Mouse (Mus musculus) liver, embryonic 12.5 days (tissue): ENCODE data around the gene Mcf2l. TPM values are rescaled to one million over a fixed set of nuclear protein-coding genes. Genes with fewer than 3 reads are reported as not detected.
A peak's percentile ranks its signal among the peaks of the same experiment; 100 is the strongest.

ENCODE experiments used
- ATAC-seq: fragments of 200-750 bp; cut with Nextera tagmentation; 2 replicates; pipeline ENCODE4 v1.8.0; 2017; ENCODE audit warnings: moderate number of reproducible peaks, mild to moderate bottlenecking, moderate library complexity
- H3K27ac ChIP-seq: fragments of 300-500 bp; sonication (generic); 2 replicates; pipeline ENCODE4 v1.5.1; 2016; ENCODE audit warnings: mild to moderate bottlenecking
- H3K27me3 ChIP-seq: fragments of 300-500 bp; sonication (generic); replicated peaks from 2 replicates; pipeline ENCODE4 v1.6.1; 2016; ENCODE audit warnings: mild to moderate bottlenecking, moderate library complexity
- H3K36me3 ChIP-seq: fragments of 300-500 bp; sonication (generic); 2 replicates; pipeline ENCODE4 v1.6.1; 2016; ENCODE audit warnings: mild to moderate bottlenecking, moderate library complexity
- H3K4me1 ChIP-seq: fragments of 300-500 bp; sonication (generic); 2 replicates; pipeline ENCODE4 v1.6.1; 2016
- H3K4me2 ChIP-seq: fragments of 300-500 bp; sonication (generic); 2 replicates; pipeline ENCODE4 v1.6.1; 2016; ENCODE audit warnings: mild to moderate bottlenecking, moderate library complexity
- H3K4me3 ChIP-seq: fragments of 300-500 bp; sonication (generic); 2 replicates; pipeline ENCODE4 v1.5.1; 2016; ENCODE audit warnings: mild to moderate bottlenecking, moderate library complexity
- H3K9ac ChIP-seq: fragments of 300-500 bp; sonication (generic); 2 replicates; pipeline ENCODE4 v1.6.1; 2016; ENCODE audit warnings: mild to moderate bottlenecking, moderate library complexity
- H3K9me3 ChIP-seq: fragments of 300-500 bp; sonication (generic); replicated peaks from 2 replicates; pipeline ENCODE4 v1.6.1; 2016; ENCODE audit warnings: mild to moderate bottlenecking, moderate library complexity
- WGBS: fragments of 180-500 bp; shearing (Covaris S2); methylation state at CpG from one replicate; pipeline ENCODE4 v1.1.7; 2016; ENCODE audit not compliant: insufficient replicate concordance; 5-methylcytosine and 5-hydroxymethylcytosine counted together
- polyA plus RNA-seq: library from polyadenylated mRNA; unstranded; fragments of >200 nt; fragmentation: Nextera tagmentation; extraction: Ambion mirVana; gene quantifications from 2 replicates; pipeline ENCODE4 v1.2.1, GENCODE M21; 2016

Gene Mcf2l
- polyA plus RNA-seq, 1 experiment from 2014 or later: 2.1 TPM

GRCm38 (mm10) chr8:12877126-12877525 lies 3.5 kb downstream of the Mcf2l start:
- no peak overlapping the region for H3K9ac ChIP-seq
- ATAC-seq: no peak
- no peaks in the 10 kb centered on the region for H3K36me3 ChIP-seq
- WGBS: 55% methylated on average over 6 of the region's 6 CpGs
- H3K4me1 ChIP-seq: peaks cover 13% of the 10 kb centered on the region
- H3K4me2 ChIP-seq: no peak overlapping the region
- H3K27ac ChIP-seq: no peak overlapping the region
- no peak overlapping the region for H3K4me3 ChIP-seq
- peaks cover 65% of the 10 kb centered on the region for H3K27me3 ChIP-seq
- no peaks in the 10 kb centered on the region for H3K9me3 ChIP-seq

- Histone ChIP-seq H3K27me3 (peaks cover 35% of the 10 kb centered on the region), H3K4me2 (no peak overlapping the region), H3K4me1 (peaks cover 8% of the 10 kb centered on the region; the same call in 1 of the 2 replicates), H3K9ac (no peak overlapping the region), H3K36me3 (no peaks in the 10 kb centered on the region), H3K27ac (no peak overlapping the region), H3K9me3 (no peaks in the 10 kb centered on the region), H3K4me3 (no peak overlapping the region)
- 66% methylated on average over 6 of the region's 6 CpGs for WGBS
- ATAC-seq: no peak
Observed at GRCm38 (mm10) chr8:12880163-12880562, 6.6 kb downstream of the Mcf2l start.

GRCm38 (mm10) chr8:12883051-12884004 lies 9.7 kb downstream of the Mcf2l start:
- peaks cover 22% of the 10 kb centered on the region; the same call in 1 of the 2 replicates for H3K27me3 ChIP-seq
- ATAC-seq: peak; percentile 46
- H3K4me3 ChIP-seq: no peak overlapping the region
- H3K36me3 ChIP-seq: no peaks in the 10 kb centered on the region
- H3K4me2 ChIP-seq: no peak overlapping the region
- WGBS: 56% methylated on average over 21 of the region's 21 CpGs
- H3K27ac ChIP-seq: no peak overlapping the region
- no peaks in the 10 kb centered on the region for H3K9me3 ChIP-seq
- H3K4me1 ChIP-seq: peaks cover 8% of the 10 kb centered on the region; the same call in 1 of the 2 replicates
- H3K9ac ChIP-seq: no peak overlapping the region

- H3K36me3 ChIP-seq: no peaks in the 10 kb centered on the region
- ATAC-seq: no peak
- peaks cover 16% of the 10 kb centered on the region; the same call in 1 of the 2 replicates for H3K27me3 ChIP-seq
- no peak overlapping the region for H3K27ac ChIP-seq
- H3K4me2 ChIP-seq: no peak overlapping the region
- 73% methylated on average over 16 of the region's 16 CpGs for WGBS
- no peaks in the 10 kb centered on the region for H3K9me3 ChIP-seq
- H3K9ac ChIP-seq: no peak overlapping the region
- H3K4me1 ChIP-seq: peaks cover 8% of the 10 kb centered on the region; the same call in 1 of the 2 replicates
- no peak overlapping the region for H3K4me3 ChIP-seq
Observed at GRCm38 (mm10) chr8:12887772-12888435, 14.3 kb downstream of the Mcf2l start.

- Histone ChIP-seq H3K4me3 (no peak overlapping the region), H3K36me3 (no peaks in the 10 kb centered on the region), H3K4me2 (no peak overlapping the region), H3K4me1 (no peaks in the 10 kb centered on the region), H3K9ac (no peak overlapping the region), H3K27me3 (peaks cover 16% of the 10 kb centered on the region; the same call in 1 of the 2 replicates), H3K27ac (no peak overlapping the region), H3K9me3 (no peaks in the 10 kb centered on the region)
- WGBS: 69% methylated on average over 11 of the region's 11 CpGs
- ATAC-seq: no peak
Observed at GRCm38 (mm10) chr8:12889046-12889598, 15.5 kb downstream of the Mcf2l start.

- Histone ChIP-seq H3K27ac (no peak overlapping the region), H3K4me3 (no peak overlapping the region), H3K9me3 (no peaks in the 10 kb centered on the region), H3K27me3 (peaks cover 15% of the 10 kb centered on the region; the same call in 1 of the 2 replicates), H3K4me1 (peaks cover 9% of the 10 kb centered on the region; the same call in 1 of the 2 replicates), H3K36me3 (no peaks in the 10 kb centered on the region), H3K9ac (no peak overlapping the region), H3K4me2 (no peak overlapping the region)
- 39% methylated on average over 5 of the region's 5 CpGs for WGBS
- no peak for ATAC-seq
Observed at GRCm38 (mm10) chr8:12892882-12893446, 19.4 kb downstream of the Mcf2l start.

GRCm38 (mm10) chr8:12893797-12894578 lies 20.4 kb downstream of the Mcf2l start:
- Histone ChIP-seq H3K9me3 (no peaks in the 10 kb centered on the region), H3K4me2 (no peak overlapping the region), H3K4me1 (peaks cover 11% of the 10 kb centered on the region; the same call in 1 of the 2 replicates), H3K4me3 (no peak overlapping the region), H3K9ac (no peak overlapping the region), H3K36me3 (no peaks in the 10 kb centered on the region), H3K27ac (no peak overlapping the region), H3K27me3 (peaks cover 13% of the 10 kb centered on the region; the same call in 1 of the 2 replicates)
- WGBS: 53% methylated on average over 12 of the region's 12 CpGs
- ATAC-seq: no peak

GRCm38 (mm10) chr8:12894783-12895534 lies 21.4 kb downstream of the Mcf2l start:
- H3K27me3 ChIP-seq: peaks cover 14% of the 10 kb centered on the region; the same call in 1 of the 2 replicates
- no peak for ATAC-seq
- WGBS: 62% methylated on average over 11 of the region's 11 CpGs

GRCm38 (mm10) chr8:12895535-12896150 lies 22.0 kb downstream of the Mcf2l start:
- peaks cover 11% of the 10 kb centered on the region; the same call in 1 of the 2 replicates for H3K4me1 ChIP-seq
- H3K27me3 ChIP-seq: peaks cover 13% of the 10 kb centered on the region; the same call in 1 of the 2 replicates
- H3K4me3 ChIP-seq: no peak overlapping the region
- no peaks in the 10 kb centered on the region for H3K9me3 ChIP-seq
- no peaks in the 10 kb centered on the region for H3K36me3 ChIP-seq
- no peak for ATAC-seq
- H3K9ac ChIP-seq: no peak overlapping the region
- no peak overlapping the region for H3K27ac ChIP-seq
- no peak overlapping the region for H3K4me2 ChIP-seq
- WGBS: 51% methylated on average over 9 of the region's 9 CpGs

More at GRCm38 (mm10) chr8:12894783-12895534, 21.4 kb downstream of the Mcf2l start:
- no peaks in the 10 kb centered on the region for H3K36me3 ChIP-seq
- no peak overlapping the region for H3K27ac ChIP-seq
- H3K9ac ChIP-seq: no peak overlapping the region
- no peak overlapping the region for H3K4me3 ChIP-seq
- no peak overlapping the region for H3K4me2 ChIP-seq
- peaks cover 11% of the 10 kb centered on the region; the same call in 1 of the 2 replicates for H3K4me1 ChIP-seq
- no peaks in the 10 kb centered on the region for H3K9me3 ChIP-seq
